ENCODE assay signal across 8 mouse cellular contexts in genomic region chr3:108910303-108911080, GRCm38 (mm10). TPM values are rescaled to one million over a fixed set of nuclear protein-coding genes. Genes with fewer than 3 reads are reported as not detected.
A peak's percentile ranks its signal among the peaks of the same experiment; 100 is the strongest.
DNase-seq lines count a peak whose midpoint lies in the region; ATAC-seq and TF ChIP-seq lines count a peak whose summit lies in the region.

No protein-coding gene starts in this region.

- ATAC-seq in heart, embryonic 13.5 days (ENCODE audit: extremely low read depth, insufficient number of reproducible peaks, low FRiP score, low TSS enrichment): no peak
- no peak for ATAC-seq in midbrain, embryonic 16.5 days
- no peak for ATAC-seq in megakaryocyte-erythroid progenitor cell, adult 5-6 weeks (replicated peaks; ENCODE audit: low FRiP score, low TSS enrichment, poor library complexity, severe bottlenecking)

- peak overlapping the region; percentile 90 for H3K27ac ChIP-seq in layer of hippocampus, adult 2 months
- H3K27ac ChIP-seq in heart, embryonic 13.5 days (replicated peaks): peak overlapping the region; percentile 99
- peak overlapping the region; percentile 97 for H3K27ac ChIP-seq in midbrain, embryonic 16.5 days (ENCODE audit: low read length)

- peaks cover 15% of the 10 kb centered on the region for H3K4me1 ChIP-seq in heart, embryonic 13.5 days
- peaks cover 21% of the 10 kb centered on the region for H3K4me1 ChIP-seq in midbrain, embryonic 16.5 days (ENCODE audit: control insufficient read depth, insufficient read depth, low read length)

- H3K4me2 ChIP-seq in heart, embryonic 13.5 days: peak overlapping the region; percentile 99
- H3K4me2 ChIP-seq in midbrain, embryonic 16.5 days (ENCODE audit: low read length): peak overlapping the region; percentile 87

- under 1% methylated on average over 32 of the region's 32 CpGs for WGBS in heart, embryonic 13.5 days
- under 1% methylated on average over 31 of the region's 32 CpGs for WGBS in midbrain, embryonic 16.5 days

- H3K4me3 ChIP-seq in layer of hippocampus, adult 2 months: peak overlapping the region; percentile 94
- H3K4me3 ChIP-seq in heart, embryonic 13.5 days: peak overlapping the region; percentile 96
- peak overlapping the region; percentile 99 for H3K4me3 ChIP-seq in midbrain, embryonic 16.5 days (ENCODE audit: low read depth, low read length)

- H3K9me3 ChIP-seq in heart, embryonic 13.5 days: no peaks in the 10 kb centered on the region
- no peaks in the 10 kb centered on the region for H3K9me3 ChIP-seq in midbrain, embryonic 16.5 days (replicated peaks; ENCODE audit: control insufficient read depth, low read length, poor library complexity, severe bottlenecking)

- H3K27me3 ChIP-seq in heart, embryonic 13.5 days (replicated peaks): no peaks in the 10 kb centered on the region
- no peaks in the 10 kb centered on the region for H3K27me3 ChIP-seq in midbrain, embryonic 16.5 days (ENCODE audit: control insufficient read depth, insufficient read depth, low read depth, low read length)

- DNase-seq in layer of hippocampus, adult 2 months (ENCODE audit: low spot score in 2 of 2): no peak
- no peak for DNase-seq in layer of hippocampus, adult 8-10 months (ENCODE audit: low spot score in 2 of 2)
- peak; percentile 84 to 87 for DNase-seq in cerebellum, adult 18-20 months
- peak; percentile 26 to 34 for DNase-seq in kidney, postnatal 36 days
- DNase-seq in layer of hippocampus, postnatal 10 days (ENCODE audit: low spot score in 2 of 2): no peak

- peaks cover 33% of the 10 kb centered on the region for H3K36me3 ChIP-seq in heart, embryonic 13.5 days
- peaks cover 3% of the 10 kb centered on the region; the same call in 1 of the 2 replicates for H3K36me3 ChIP-seq in midbrain, embryonic 16.5 days (ENCODE audit: control insufficient read depth, insufficient read depth, low read length)

- H3K9ac ChIP-seq in heart, embryonic 13.5 days: peak overlapping the region; percentile 97
- H3K9ac ChIP-seq in midbrain, embryonic 16.5 days (ENCODE audit: low read depth, low read length): peak overlapping the region; percentile 90

- TF ChIP-seq CTCF in layer of hippocampus, adult 2 months (conservative IDR thresholded peaks at IDR 0.05): no peak

RNA-seq across cellular contexts. Expression of gene Prpf38b, which starts 1.0 kb away (rescaled TPM):
- total RNA-seq in layer of hippocampus, adult 2 months (2021): 10 to 100 TPM; 51.9 to 53.1 TPM
- total RNA-seq in layer of hippocampus, adult 8-10 months (2022): 10 to 100 TPM; 43.2 to 57.0 (median 47.7) TPM
- polyA plus RNA-seq in heart, embryonic 13.5 days (2015; fragmentation: Nextera tagmentation; extraction: Ambion mirVana): 49.0 and 49.1 TPM in 2 replicates
- polyA plus RNA-seq in midbrain, embryonic 16.5 days (2015; fragmentation: Nextera tagmentation; extraction: Ambion mirVana): 54.2 and 56.8 TPM in 2 replicates
- 10 to 100 TPM; 49.6 to 58.4 TPM for total RNA-seq in layer of hippocampus, postnatal 10 days (2021)
- total RNA-seq in megakaryocyte-erythroid progenitor cell, adult 5-6 weeks (2014; fragmentation: Nextera tagmentation): 138 and 220 TPM in 2 replicates
- 307 and 371 TPM in 2 replicates for total RNA-seq in megakaryocyte-erythroid progenitor cell, adult 5-6 weeks (2017)

RNA-seq across cellular contexts. Expression of gene Fndc7, which starts 20.7 kb away (rescaled TPM):
- under 1 TPM in 1 of 2 experiments, not detected in 1; 0.15 TPM for total RNA-seq in layer of hippocampus, adult 2 months (2021)
- under 1 TPM in 1 of 4 experiments, not detected in 3; 0.13 TPM for total RNA-seq in layer of hippocampus, adult 8-10 months (2022)
- 0.13 and 0.25 TPM in 2 replicates for polyA plus RNA-seq in heart, embryonic 13.5 days (2015; fragmentation: Nextera tagmentation; extraction: Ambion mirVana)
- 0.08 TPM in 1 of 2 replicates, not detected in the other for polyA plus RNA-seq in midbrain, embryonic 16.5 days (2015; fragmentation: Nextera tagmentation; extraction: Ambion mirVana)
- total RNA-seq in layer of hippocampus, postnatal 10 days (2021): under 1 TPM in 1 of 2 experiments, not detected in 1; 0.07 TPM
- total RNA-seq in megakaryocyte-erythroid progenitor cell, adult 5-6 weeks (2014; fragmentation: Nextera tagmentation): not detected in 2 replicates
- not detected in 2 replicates for total RNA-seq in megakaryocyte-erythroid progenitor cell, adult 5-6 weeks (2017)

RNA-seq across cellular contexts. Expression of gene Henmt1, which starts 29.2 kb away (rescaled TPM):
- 1 to 10 TPM; 1.9 to 3.1 TPM for total RNA-seq in layer of hippocampus, adult 2 months (2021)
- 1 to 10 TPM; 2.4 to 4.3 (median 3.0) TPM for total RNA-seq in layer of hippocampus, adult 8-10 months (2022)
- polyA plus RNA-seq in heart, embryonic 13.5 days (2015; fragmentation: Nextera tagmentation; extraction: Ambion mirVana): 0.29 TPM in 1 of 2 replicates, not detected in the other
- polyA plus RNA-seq in midbrain, embryonic 16.5 days (2015; fragmentation: Nextera tagmentation; extraction: Ambion mirVana): 2.9 and 3.0 TPM in 2 replicates
- 1 to 10 TPM; 1.8 to 2.7 TPM for total RNA-seq in layer of hippocampus, postnatal 10 days (2021)
- not detected in 2 replicates for total RNA-seq in megakaryocyte-erythroid progenitor cell, adult 5-6 weeks (2014; fragmentation: Nextera tagmentation)
- not detected in 2 replicates for total RNA-seq in megakaryocyte-erythroid progenitor cell, adult 5-6 weeks (2017)

RNA-seq across cellular contexts. Expression of gene Gm9857, which starts 29.8 kb away (rescaled TPM):
- total RNA-seq in layer of hippocampus, adult 2 months (2021): not detected
- not detected for total RNA-seq in layer of hippocampus, adult 8-10 months (2022)
- not detected in 2 replicates for polyA plus RNA-seq in heart, embryonic 13.5 days (2015; fragmentation: Nextera tagmentation; extraction: Ambion mirVana)
- polyA plus RNA-seq in midbrain, embryonic 16.5 days (2015; fragmentation: Nextera tagmentation; extraction: Ambion mirVana): 0.80 TPM in 1 of 2 replicates, not detected in the other
- total RNA-seq in layer of hippocampus, postnatal 10 days (2021): not detected
- total RNA-seq in megakaryocyte-erythroid progenitor cell, adult 5-6 weeks (2014; fragmentation: Nextera tagmentation): not detected in 2 replicates
- not detected in 2 replicates for total RNA-seq in megakaryocyte-erythroid progenitor cell, adult 5-6 weeks (2017)

Comparison
In these comparisons a context has a peak if more than half of its experiments do, and no peak if none do; other contexts are left out.
1. DNase-seq: peak in cerebellum, adult 18-20 months (2 of 2) and kidney, postnatal 36 days (2 of 2); none in layer of hippocampus, adult 2 months (0 of 2), layer of hippocampus, adult 8-10 months (0 of 2) and layer of hippocampus, postnatal 10 days (0 of 2).
2. Peak in every context shown above with its lines, with median percentiles within 50 percentile points of each other: H3K27ac ChIP-seq and H3K4me3 ChIP-seq.